Mouse (Mus musculus): ENCODE results near the gene Ube2n. TPM values are rescaled to one million over a fixed set of nuclear protein-coding genes. Genes with fewer than 3 reads are reported as not detected.

The Ube2n gene
- polyA plus RNA-seq, 1 experiment from 2014 or later, result 336 TPM

GRCm38 (mm10) chr10:95575839-95576380, 61.0 kb downstream of the Ube2n start:
- Histone ChIP-seq H3K4me2 (replicated peaks) (no peak overlapping the region), H3K4me3 (no peak overlapping the region), H3K27ac (no peak overlapping the region), H3K9ac (no peak overlapping the region), H3K27me3 (no peaks in the 10 kb centered on the region), H3K4me1 (no peaks in the 10 kb centered on the region; the same call in 1 of the 2 replicates), H3K9me3 (no peaks in the 10 kb centered on the region), H3K36me3 (no peaks in the 10 kb centered on the region)
- no peak for ATAC-seq (ENCODE audit: insufficient number of reproducible peaks, insufficient read depth, low FRiP score, low TSS enrichment)
- WGBS, result 77% methylated on average over 10 of the region's 10 CpGs

GRCm38 (mm10) chr10:95576876-95577566, 62.1 kb downstream of the Ube2n start:
- ATAC-seq (ENCODE audit: insufficient number of reproducible peaks, insufficient read depth, low FRiP score, low TSS enrichment), result no peak
- Histone ChIP-seq H3K4me2 (replicated peaks) (no peak overlapping the region), H3K27me3 (no peaks in the 10 kb centered on the region), H3K9me3 (no peaks in the 10 kb centered on the region), H3K4me3 (no peak overlapping the region), H3K4me1 (no peaks in the 10 kb centered on the region; the same call in 1 of the 2 replicates), H3K27ac (0 out of 2 replicates have a peak overlapping the region, but pooled peaks have one; percentile 1), H3K9ac (no peak overlapping the region), H3K36me3 (no peaks in the 10 kb centered on the region)
- 60% methylated on average over 14 of the region's 14 CpGs for WGBS

- no peaks in the 10 kb centered on the region for H3K9me3 ChIP-seq
- no peak overlapping the region for H3K9ac ChIP-seq
- H3K4me2 ChIP-seq (replicated peaks), result no peak overlapping the region
- ATAC-seq (ENCODE audit: insufficient number of reproducible peaks, insufficient read depth, low FRiP score, low TSS enrichment), result 0 out of 2 replicates have a peak, but pooled peaks have one; percentile 10
- H3K4me1 ChIP-seq, result no peaks in the 10 kb centered on the region; the same call in 1 of the 2 replicates
- no peaks in the 10 kb centered on the region for H3K27me3 ChIP-seq
- H3K36me3 ChIP-seq, result no peaks in the 10 kb centered on the region
- 17% methylated on average over 4 of the region's 4 CpGs for WGBS
- H3K27ac ChIP-seq, result peak overlapping the region; percentile 51; the same call in 1 of the 2 replicates
- no peak overlapping the region for H3K4me3 ChIP-seq
Observed at GRCm38 (mm10) chr10:95577567-95577950, 62.6 kb downstream of the Ube2n start.

- no peak for ATAC-seq (ENCODE audit: insufficient number of reproducible peaks, insufficient read depth, low FRiP score, low TSS enrichment)
- 82% methylated on average over 6 of the region's 6 CpGs for WGBS
- Histone ChIP-seq H3K27ac (no peak overlapping the region), H3K9me3 (no peaks in the 10 kb centered on the region), H3K4me3 (no peak overlapping the region), H3K4me2 (replicated peaks) (no peak overlapping the region), H3K27me3 (no peaks in the 10 kb centered on the region), H3K4me1 (no peaks in the 10 kb centered on the region), H3K36me3 (no peaks in the 10 kb centered on the region), H3K9ac (no peak overlapping the region)
Observed at GRCm38 (mm10) chr10:95585554-95585953, 70.6 kb downstream of the Ube2n start.

- WGBS, result 56% methylated on average over 8 of the region's 8 CpGs
Observed at GRCm38 (mm10) chr10:95587509-95588220, 72.7 kb downstream of the Ube2n start.

GRCm38 (mm10) chr10:95589196-95589595, 74.3 kb downstream of the Ube2n start:
- Histone ChIP-seq H3K27ac (no peak overlapping the region), H3K4me3 (no peak overlapping the region), H3K4me1 (no peaks in the 10 kb centered on the region), H3K9ac (no peak overlapping the region), H3K4me2 (replicated peaks) (no peak overlapping the region), H3K36me3 (no peaks in the 10 kb centered on the region), H3K9me3 (no peaks in the 10 kb centered on the region), H3K27me3 (no peaks in the 10 kb centered on the region)
- ATAC-seq (ENCODE audit: insufficient number of reproducible peaks, insufficient read depth, low FRiP score, low TSS enrichment), result 0 out of 2 replicates have a peak, but pooled peaks have one; percentile 41
- WGBS, result 91% methylated on average over 4 of the region's 4 CpGs

More at GRCm38 (mm10) chr10:95587509-95588220, 72.7 kb downstream of the Ube2n start:
- H3K27me3 ChIP-seq, result no peaks in the 10 kb centered on the region
- no peaks in the 10 kb centered on the region for H3K9me3 ChIP-seq
- H3K4me1 ChIP-seq, result no peaks in the 10 kb centered on the region
- ATAC-seq (ENCODE audit: insufficient number of reproducible peaks, insufficient read depth, low FRiP score, low TSS enrichment), result no peak
- no peaks in the 10 kb centered on the region for H3K36me3 ChIP-seq
- H3K4me2 ChIP-seq (replicated peaks), result no peak overlapping the region
- H3K4me3 ChIP-seq, result no peak overlapping the region
- H3K9ac ChIP-seq, result no peak overlapping the region
- no peak overlapping the region for H3K27ac ChIP-seq

GRCm38 (mm10) chr10:95590196-95590595, 75.3 kb downstream of the Ube2n start:
- WGBS, result 82% methylated on average over 6 of the region's 6 CpGs
- Histone ChIP-seq H3K4me1 (no peaks in the 10 kb centered on the region), H3K9ac (no peak overlapping the region), H3K4me2 (replicated peaks) (no peak overlapping the region), H3K9me3 (no peaks in the 10 kb centered on the region), H3K27me3 (no peaks in the 10 kb centered on the region), H3K27ac (no peak overlapping the region), H3K4me3 (no peak overlapping the region), H3K36me3 (no peaks in the 10 kb centered on the region)
- no peak for ATAC-seq (ENCODE audit: insufficient number of reproducible peaks, insufficient read depth, low FRiP score, low TSS enrichment)

GRCm38 (mm10) chr10:95591257-95591656, 76.3 kb downstream of the Ube2n start:
- Histone ChIP-seq H3K4me3 (no peak overlapping the region), H3K27ac (no peak overlapping the region), H3K4me2 (replicated peaks) (no peak overlapping the region), H3K9me3 (no peaks in the 10 kb centered on the region), H3K27me3 (0 out of 2 replicates have a peak, but pooled peaks cover 4% of the 10 kb centered on the region), H3K36me3 (no peaks in the 10 kb centered on the region), H3K4me1 (no peaks in the 10 kb centered on the region), H3K9ac (no peak overlapping the region)
- no peak for ATAC-seq (ENCODE audit: insufficient number of reproducible peaks, insufficient read depth, low FRiP score, low TSS enrichment)
- 83% methylated on average over 4 of the region's 4 CpGs for WGBS

GRCm38 (mm10) chr10:95594414-95594813, 79.5 kb downstream of the Ube2n start:
- H3K4me2 ChIP-seq (replicated peaks), result no peak overlapping the region
- 0 out of 2 replicates have a peak, but pooled peaks cover 4% of the 10 kb centered on the region for H3K27me3 ChIP-seq
- no peaks in the 10 kb centered on the region for H3K9me3 ChIP-seq
- no peak overlapping the region for H3K9ac ChIP-seq
- H3K4me1 ChIP-seq, result no peaks in the 10 kb centered on the region
- ATAC-seq (ENCODE audit: insufficient number of reproducible peaks, insufficient read depth, low FRiP score, low TSS enrichment), result no peak
- WGBS, result 47% methylated on average over 11 of the region's 11 CpGs
- no peaks in the 10 kb centered on the region for H3K36me3 ChIP-seq
- H3K27ac ChIP-seq, result no peak overlapping the region
- no peak overlapping the region for H3K4me3 ChIP-seq

Small RNAs within 50 kb of the gene (microRNA-seq; reads per million reads assigned to microRNA genes)
- 14.5 reads per million, percentile 30 among the genes with 10 or more reads in this experiment for gene Mir3058

Other genes starting within 250 kb of the Ube2n start
- 12.1 and 14.1 TPM in 2 replicates for gene Cradd, start 191.0 kb upstream of the Ube2n start, polyA plus RNA-seq (2016; fragmentation: Nextera tagmentation; extraction: Ambion mirVana)
- gene Socs2, start 98.0 kb upstream of the Ube2n start, polyA plus RNA-seq (2016; fragmentation: Nextera tagmentation; extraction: Ambion mirVana), result 70.7 and 73.2 TPM in 2 replicates
- gene Mrpl42, start 13.2 kb upstream of the Ube2n start, polyA plus RNA-seq (2016; fragmentation: Nextera tagmentation; extraction: Ambion mirVana), result 310 and 311 TPM in 2 replicates
- 118 and 122 TPM in 2 replicates for gene Nudt4, start 49.0 kb downstream of the Ube2n start, polyA plus RNA-seq (2016; fragmentation: Nextera tagmentation; extraction: Ambion mirVana)
- not detected in 2 replicates for gene Anapc15-ps, start 158.3 kb downstream of the Ube2n start, polyA plus RNA-seq (2016; fragmentation: Nextera tagmentation; extraction: Ambion mirVana)